Mouse (Mus musculus): Measurements from ENCODE around the gene Runx3. TPM values are rescaled to one million over a fixed set of nuclear protein-coding genes. Genes with fewer than 3 reads are reported as not detected.

Runx3 gene
- polyA plus RNA-seq, 1 experiment: 4.4 TPM

- TF ChIP-seq CTCF (IDR thresholded peaks at IDR 0.05; ENCODE audit: borderline replicate concordance, insufficient read depth, low read length): no peak
- Histone ChIP-seq H3K4me3 (ENCODE audit: insufficient read depth, low read length) (no peak overlapping the region), H3K27ac (ENCODE audit: insufficient read depth, low read length) (no peak overlapping the region), H3K4me1 (ENCODE audit: control insufficient read depth, insufficient read depth, low read length) (no peaks in the 10 kb centered on the region)
Observed at GRCm38 (mm10) chr4:135226008-135226667, 105.7 kb downstream of the Runx3 start.

Other genes with a start within 250 kb of the Runx3 start
- 156 and 191 TPM in 2 replicates for gene Tmem50a, start 205.6 kb upstream of the Runx3 start, polyA plus RNA-seq (2011; ENCODE audit: insufficient read length, low read depth, missing spikeins)
- gene Rsrp1, start 197.1 kb upstream of the Runx3 start, polyA plus RNA-seq (2011; ENCODE audit: insufficient read length, low read depth, missing spikeins): 257 and 312 TPM in 2 replicates
- gene Syf2, start 189.8 kb upstream of the Runx3 start, polyA plus RNA-seq (2011; ENCODE audit: insufficient read length, low read depth, missing spikeins): 46.6 and 48.8 TPM in 2 replicates
- gene Clic4, start 152.2 kb downstream of the Runx3 start, polyA plus RNA-seq (2011; ENCODE audit: insufficient read length, low read depth, missing spikeins): 223 and 251 TPM in 2 replicates
- 160 and 173 TPM in 2 replicates for gene Srrm1, start 232.7 kb downstream of the Runx3 start, polyA plus RNA-seq (2011; ENCODE audit: insufficient read length, low read depth, missing spikeins)

Measured in embryonic fibroblast, embryonic 13.5 days (primary cell).